Mouse (Mus musculus) forebrain, embryonic 11.5 days (tissue): ENCODE data around the gene Ing4. TPM values are rescaled to one million over a fixed set of nuclear protein-coding genes. Genes with fewer than 3 reads are reported as not detected.

ENCODE experiments used
- ATAC-seq: fragments of 200-750 bp; cut with Nextera tagmentation; replicated peaks from 2 replicates; pipeline ENCODE4 v1.8.0; 2017; ENCODE audit warnings: moderate TSS enrichment; ENCODE audit not compliant: low FRiP score
- DNase-seq: peaks from one replicate; pipeline ENCODE4 v3.0.0-alpha.2; 2017; ENCODE audit warnings: low spot score
- H3K27ac ChIP-seq: fragments of 300-500 bp; sonication (generic); 2 replicates; pipeline ENCODE4 v1.5.1; 2014; ENCODE audit warnings: low read depth, low read length
- H3K27me3 ChIP-seq: fragments of 300-500 bp; sonication (generic); 2 replicates; pipeline ENCODE4 v1.6.1; 2014; ENCODE audit warnings: mild to moderate bottlenecking, low read length, mixed read lengths; ENCODE audit not compliant: control insufficient read depth, insufficient read depth
- H3K36me3 ChIP-seq: fragments of 300-500 bp; sonication (generic); 2 replicates; pipeline ENCODE4 v1.6.1; 2014; ENCODE audit warnings: mild to moderate bottlenecking, low read length, moderate library complexity, mixed read lengths; ENCODE audit not compliant: control insufficient read depth, insufficient read depth
- H3K4me1 ChIP-seq: fragments of 300-500 bp; sonication (generic); replicated peaks from 2 replicates; pipeline ENCODE4 v1.6.1; 2014; ENCODE audit warnings: low read length, mixed read lengths; ENCODE audit not compliant: control insufficient read depth, insufficient read depth
- H3K4me2 ChIP-seq: fragments of 300-500 bp; sonication (generic); 2 replicates; pipeline ENCODE4 v1.6.1; 2014; ENCODE audit warnings: low read depth, mild to moderate bottlenecking, low read length, moderate library complexity, mixed read lengths; ENCODE audit not compliant: severe bottlenecking
- H3K4me3 ChIP-seq: fragments of 300-500 bp; sonication (generic); 2 replicates; pipeline ENCODE4 v1.5.1; 2014; ENCODE audit warnings: low read depth, low read length
- H3K9ac ChIP-seq: fragments of 300-500 bp; sonication (generic); 2 replicates; pipeline ENCODE4 v1.6.1; 2014; ENCODE audit warnings: low read length
- H3K9me3 ChIP-seq: fragments of 300-500 bp; sonication (generic); 2 replicates; pipeline ENCODE4 v1.6.1; 2016; ENCODE audit warnings: low read length, mixed read lengths; ENCODE audit not compliant: control insufficient read depth
- WGBS: fragments of 180-500 bp; shearing (Covaris S2); extraction: QIAGEN DNeasy Blood & Tissue Kit; methylation state at CpG from one replicate; pipeline ENCODE4 v1.1.7; 2014; 5-methylcytosine and 5-hydroxymethylcytosine counted together
- polyA plus RNA-seq: library from polyadenylated mRNA; unstranded; fragments of >200 nt; fragmentation: Nextera tagmentation; extraction: Ambion mirVana; gene quantifications from 2 replicates; pipeline ENCODE4 v1.2.1, GENCODE M21; 2014

The Ing4 gene
- polyA plus RNA-seq, 1 experiment from 2014 or later, result 126 TPM

GRCm38 (mm10) chr6:125090341-125091085 is 51.0 kb downstream of the Ing4 start:
- 54% methylated on average over 10 of the region's 10 CpGs for WGBS
- peak overlapping the region; percentile 48 for H3K4me2 ChIP-seq
- H3K27ac ChIP-seq, result peak overlapping the region; percentile 94
- no peaks in the 10 kb centered on the region for H3K36me3 ChIP-seq
- peak overlapping the region; percentile 57 for H3K9ac ChIP-seq
- H3K27me3 ChIP-seq, result no peaks in the 10 kb centered on the region
- DNase-seq (no peak), ATAC-seq (no peak)
- H3K4me3 ChIP-seq, result peak overlapping the region; percentile 11; the same call in 1 of the 2 replicates
- no peaks in the 10 kb centered on the region for H3K9me3 ChIP-seq
- peaks cover 23% of the 10 kb centered on the region for H3K4me1 ChIP-seq

- no peak for ATAC-seq
- no peak overlapping the region for H3K4me2 ChIP-seq
- no peak overlapping the region for H3K9ac ChIP-seq
- H3K27ac ChIP-seq, result no peak overlapping the region
- no peaks in the 10 kb centered on the region for H3K36me3 ChIP-seq
- peaks cover 23% of the 10 kb centered on the region for H3K4me1 ChIP-seq
- H3K4me3 ChIP-seq, result no peak overlapping the region
- no peaks in the 10 kb centered on the region for H3K27me3 ChIP-seq
- H3K9me3 ChIP-seq, result no peaks in the 10 kb centered on the region
- WGBS, result 95% methylated on average over 5 of the region's 5 CpGs
- no peak for DNase-seq
These were observed 52.8 kb downstream of the Ing4 start for GRCm38 (mm10) chr6:125092372-125092771.

GRCm38 (mm10) chr6:125094843-125095242 is 55.3 kb downstream of the Ing4 start:
- no peaks in the 10 kb centered on the region for H3K9me3 ChIP-seq
- peak overlapping the region; percentile 96; the same call in 1 of the 2 replicates for H3K27ac ChIP-seq
- H3K4me2 ChIP-seq, result no peak overlapping the region
- ATAC-seq, result no peak
- no peaks in the 10 kb centered on the region for H3K27me3 ChIP-seq
- no peak overlapping the region for H3K9ac ChIP-seq
- peaks cover 32% of the 10 kb centered on the region for H3K4me1 ChIP-seq
- no peak for DNase-seq
- 67% methylated on average over 3 of the region's 3 CpGs for WGBS
- H3K36me3 ChIP-seq, result no peaks in the 10 kb centered on the region; the same call in 1 of the 2 replicates
- H3K4me3 ChIP-seq, result no peak overlapping the region

DNA sequence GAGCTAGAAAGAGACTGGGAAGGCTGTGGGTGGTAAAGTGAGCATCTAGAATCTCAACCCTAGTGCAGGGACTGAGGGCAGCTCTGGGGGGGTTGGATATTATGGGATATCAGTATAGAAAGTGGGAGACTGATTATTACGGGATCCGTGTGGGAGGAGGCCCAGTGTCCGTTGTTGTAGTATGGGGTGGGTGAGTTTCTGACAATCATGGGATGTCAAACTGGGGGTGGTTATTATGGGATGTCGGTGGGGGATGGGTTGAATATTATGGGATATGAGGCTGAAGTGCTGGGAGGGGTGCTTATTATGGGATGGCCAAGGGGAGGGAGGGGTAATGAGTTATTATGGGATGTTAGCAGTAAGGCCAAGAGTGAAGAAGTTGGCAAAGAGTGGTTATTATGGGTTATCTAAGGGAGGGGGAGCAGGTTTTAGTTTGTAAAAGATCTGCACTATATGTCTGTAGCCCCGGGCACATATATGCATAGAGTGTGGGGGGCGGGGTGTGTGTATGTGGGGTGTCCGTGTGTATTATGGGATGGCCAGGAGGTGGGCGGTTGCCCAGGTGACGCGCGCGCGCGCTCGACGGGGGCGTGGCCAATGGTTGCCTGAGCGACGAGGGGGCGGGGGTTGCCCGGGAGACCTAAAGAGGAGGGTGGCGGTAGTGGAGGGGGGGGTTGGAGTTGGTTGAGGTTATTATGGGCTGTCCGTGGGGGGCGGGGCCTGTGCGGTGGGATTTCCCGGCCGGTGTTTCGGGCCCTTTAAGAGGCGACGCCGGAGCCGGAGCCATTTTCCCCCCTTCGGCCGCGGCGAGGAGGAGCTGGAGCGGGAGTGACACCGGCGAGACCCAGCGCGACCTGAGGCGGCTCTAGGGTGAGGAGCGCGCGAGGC is 56.1 kb downstream of the Ing4 start, which contains the start of gene Chd4:
Chd4 (plus strand) TSS at position 591 of the 888 bp plus-strand sequence.
- DNase-seq (peak; percentile 98), ATAC-seq (peak; percentile 77)
- Histone ChIP-seq H3K9me3 (no peaks in the 10 kb centered on the region), H3K9ac (peak within 1 kb of the TSS; percentile 95), H3K27ac (peak within 1 kb of the TSS; percentile 96), H3K4me2 (peak within 1 kb of the TSS; percentile 97), H3K27me3 (no peaks in the 10 kb centered on the region), H3K4me3 (peak within 1 kb of the TSS; percentile 98), H3K36me3 (peaks cover 5% of the 10 kb centered on the region; the same call in 1 of the 2 replicates), H3K4me1 (peaks cover 29% of the 10 kb centered on the region)
- WGBS, result 4% methylated on average over 39 of the region's 45 CpGs

GRCm38 (mm10) chr6:125096279-125096596 is 56.7 kb downstream of the Ing4 start:
- WGBS, result under 1% methylated on average over 27 of the region's 32 CpGs
- no peaks in the 10 kb centered on the region for H3K27me3 ChIP-seq
- peak overlapping the region; percentile 98 for H3K4me3 ChIP-seq
- H3K9ac ChIP-seq, result peak overlapping the region; percentile 95
- peak overlapping the region; percentile 96 for H3K27ac ChIP-seq
- H3K9me3 ChIP-seq, result no peaks in the 10 kb centered on the region
- DNase-seq (no peak), ATAC-seq (no peak)
- peak overlapping the region; percentile 97 for H3K4me2 ChIP-seq
- H3K36me3 ChIP-seq, result peaks cover 9% of the 10 kb centered on the region; the same call in 1 of the 2 replicates
- H3K4me1 ChIP-seq, result peaks cover 26% of the 10 kb centered on the region

- WGBS, result 1% methylated on average over 39 of the region's 44 CpGs
- Histone ChIP-seq H3K27ac (peak overlapping the region; percentile 96), H3K4me3 (peak overlapping the region; percentile 98), H3K9ac (peak overlapping the region; percentile 95), H3K36me3 (peaks cover 14% of the 10 kb centered on the region), H3K4me2 (peak overlapping the region; percentile 97), H3K4me1 (peaks cover 26% of the 10 kb centered on the region), H3K9me3 (no peaks in the 10 kb centered on the region), H3K27me3 (no peaks in the 10 kb centered on the region)
- ATAC-seq (peak; percentile 45), DNase-seq (peak; percentile 79)
These were observed 57.2 kb downstream of the Ing4 start for GRCm38 (mm10) chr6:125096597-125097345.

- ATAC-seq, result no peak
- peaks cover 17% of the 10 kb centered on the region for H3K36me3 ChIP-seq
- peak overlapping the region; percentile 98 for H3K4me3 ChIP-seq
- H3K4me2 ChIP-seq, result peak overlapping the region; percentile 97
- H3K4me1 ChIP-seq, result peaks cover 26% of the 10 kb centered on the region
- no peaks in the 10 kb centered on the region for H3K9me3 ChIP-seq
- under 1% methylated on average over 12 of the region's 12 CpGs for WGBS
- no peaks in the 10 kb centered on the region for H3K27me3 ChIP-seq
- no peak overlapping the region; the same call in 1 of the 2 replicates for H3K27ac ChIP-seq
- DNase-seq, result no peak
- peak overlapping the region; percentile 95 for H3K9ac ChIP-seq
These were observed 57.8 kb downstream of the Ing4 start for GRCm38 (mm10) chr6:125097346-125097689.

DNA sequence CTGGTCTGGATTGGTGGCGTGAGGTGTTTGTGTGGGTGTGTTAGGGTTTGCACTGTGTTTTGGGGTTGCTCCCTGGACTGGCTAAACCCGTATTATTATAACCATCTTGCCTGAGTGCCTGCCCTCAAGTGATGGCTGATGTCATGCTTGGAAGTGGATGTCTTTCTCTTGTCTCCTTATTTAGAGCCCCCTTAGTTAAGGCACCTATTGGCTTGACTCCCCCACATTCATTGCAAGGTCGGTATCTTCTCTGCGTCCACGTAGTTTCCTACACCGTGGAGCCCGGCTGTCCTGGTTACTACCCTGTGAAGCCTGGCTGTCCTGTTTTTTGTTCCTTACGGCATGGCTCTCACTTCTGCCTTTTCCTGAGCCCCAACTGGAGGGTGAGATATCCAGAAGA is 58.4 kb downstream of the Ing4 start:
- Histone ChIP-seq H3K27ac (no peak overlapping the region), H3K36me3 (peaks cover 24% of the 10 kb centered on the region)
- 73% methylated on average over 8 of the region's 8 CpGs for WGBS

More for the DNA sequence above, 58.4 kb downstream of the Ing4 start:
- DNase-seq (no peak), ATAC-seq (no peak)
- Histone ChIP-seq H3K4me2 (peak overlapping the region; percentile 97), H3K9me3 (no peaks in the 10 kb centered on the region), H3K4me1 (peaks cover 26% of the 10 kb centered on the region), H3K9ac (peak overlapping the region; percentile 95), H3K4me3 (peak overlapping the region; percentile 98), H3K27me3 (no peaks in the 10 kb centered on the region)
